Mouse (Mus musculus): ENCODE data around the gene Rabep1. TPM values are rescaled to one million over a fixed set of nuclear protein-coding genes. Genes with fewer than 3 reads are reported as not detected.

Gene Rabep1
- total RNA-seq, 1 experiment from 2014 or later: 69.4 TPM

DNA sequence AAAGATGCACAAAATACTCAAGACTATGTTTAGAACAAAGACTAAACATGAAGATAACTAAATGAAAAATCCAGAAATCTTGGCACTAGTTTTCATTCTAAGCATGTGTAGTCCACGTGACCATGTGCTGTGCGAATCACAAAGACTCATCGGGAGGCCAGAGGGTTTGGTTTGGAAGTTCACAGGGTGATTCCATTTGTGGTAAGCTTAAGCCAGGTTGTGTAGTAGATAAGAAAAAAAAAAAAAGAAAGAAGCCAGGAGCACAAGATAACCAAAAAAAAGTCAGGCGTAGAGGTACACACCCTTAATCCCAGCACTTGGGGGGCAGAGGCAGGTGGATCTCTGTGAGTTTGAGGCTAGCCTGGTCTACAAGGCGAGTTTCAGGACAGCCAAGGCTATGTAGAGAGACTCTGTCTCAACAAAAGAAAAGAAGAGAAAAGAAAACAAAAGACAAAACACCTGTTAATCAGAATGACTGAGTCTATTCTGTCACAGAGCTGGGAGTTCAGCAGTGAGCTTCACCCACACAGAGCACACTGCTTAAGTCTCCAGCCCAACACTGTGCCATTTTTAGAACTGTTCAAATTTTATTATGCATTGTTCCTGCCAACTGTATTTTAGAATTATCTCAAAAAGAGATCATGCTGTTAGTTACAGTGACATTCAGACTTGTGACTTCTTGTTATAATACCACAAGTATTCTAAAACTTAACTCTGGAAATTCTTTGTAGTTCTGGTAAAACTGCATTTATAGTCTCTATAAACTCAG is 116.4 kb downstream of the Rabep1 start:
- ATAC-seq (replicated peaks; ENCODE audit: insufficient number of reproducible peaks, low FRiP score, low TSS enrichment, poor library complexity, severe bottlenecking): no peak

DNA sequence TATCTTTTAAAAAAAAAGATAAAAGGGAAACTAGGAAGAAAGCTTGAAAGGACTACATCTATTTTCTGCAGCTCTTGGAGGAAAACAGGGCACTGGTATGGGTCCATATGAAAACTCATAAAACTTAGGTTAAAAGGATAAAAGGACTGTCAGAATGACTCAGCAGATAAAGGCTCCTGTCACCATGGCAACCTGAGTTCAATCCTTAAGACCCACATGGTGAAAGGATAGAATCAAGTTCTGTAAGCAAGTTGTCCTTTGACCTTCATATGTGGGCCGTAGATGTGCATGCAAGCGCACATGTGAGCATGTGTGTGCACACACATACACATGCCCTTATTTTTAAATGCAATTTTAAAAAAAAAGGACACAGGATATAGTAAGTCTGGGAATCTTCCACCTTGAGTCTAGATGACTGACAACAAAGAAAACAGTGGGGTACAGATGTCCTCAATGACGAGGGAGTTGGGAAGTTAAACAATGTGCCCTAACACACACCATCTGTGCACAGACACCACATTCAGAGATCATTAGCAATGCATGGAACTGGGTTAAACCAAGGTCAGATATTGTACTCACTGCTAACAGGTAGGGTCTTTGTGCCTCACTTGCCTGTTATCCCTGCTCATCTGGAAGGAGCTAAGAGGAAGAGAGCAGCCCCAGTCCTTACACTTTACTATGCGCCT is 119.8 kb downstream of the Rabep1 start:
- ATAC-seq (replicated peaks; ENCODE audit: insufficient number of reproducible peaks, low FRiP score, low TSS enrichment, poor library complexity, severe bottlenecking): no peak

DNA sequence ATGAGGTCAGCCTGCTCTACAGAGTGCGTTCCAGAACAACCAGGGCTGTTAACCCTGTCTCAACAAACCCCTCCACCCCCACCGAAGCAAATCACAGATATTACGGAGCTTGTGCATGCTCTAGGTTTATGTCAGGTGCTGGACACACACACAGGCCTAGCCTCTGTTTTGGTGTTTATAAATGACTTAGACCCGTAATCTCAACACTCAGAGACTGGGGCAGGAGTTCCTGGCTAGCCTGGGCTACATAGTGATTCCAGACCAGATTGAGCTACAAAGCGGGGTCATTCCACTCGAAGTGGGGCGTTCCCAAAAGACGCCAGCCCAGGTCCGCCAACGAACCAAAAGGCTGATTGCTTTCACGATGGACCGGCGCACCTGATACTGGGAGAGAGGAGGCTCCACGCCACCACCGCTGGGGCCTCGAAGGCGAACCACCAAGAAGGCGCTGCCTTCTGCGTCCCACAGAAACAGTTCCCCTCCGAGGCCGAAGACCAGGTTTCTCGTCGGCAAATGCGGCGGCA is 124.8 kb downstream of the Rabep1 start:
- peak; percentile 3; the same call in 1 of the 2 replicates for ATAC-seq (replicated peaks; ENCODE audit: insufficient number of reproducible peaks, low FRiP score, low TSS enrichment, poor library complexity, severe bottlenecking)

DNA sequence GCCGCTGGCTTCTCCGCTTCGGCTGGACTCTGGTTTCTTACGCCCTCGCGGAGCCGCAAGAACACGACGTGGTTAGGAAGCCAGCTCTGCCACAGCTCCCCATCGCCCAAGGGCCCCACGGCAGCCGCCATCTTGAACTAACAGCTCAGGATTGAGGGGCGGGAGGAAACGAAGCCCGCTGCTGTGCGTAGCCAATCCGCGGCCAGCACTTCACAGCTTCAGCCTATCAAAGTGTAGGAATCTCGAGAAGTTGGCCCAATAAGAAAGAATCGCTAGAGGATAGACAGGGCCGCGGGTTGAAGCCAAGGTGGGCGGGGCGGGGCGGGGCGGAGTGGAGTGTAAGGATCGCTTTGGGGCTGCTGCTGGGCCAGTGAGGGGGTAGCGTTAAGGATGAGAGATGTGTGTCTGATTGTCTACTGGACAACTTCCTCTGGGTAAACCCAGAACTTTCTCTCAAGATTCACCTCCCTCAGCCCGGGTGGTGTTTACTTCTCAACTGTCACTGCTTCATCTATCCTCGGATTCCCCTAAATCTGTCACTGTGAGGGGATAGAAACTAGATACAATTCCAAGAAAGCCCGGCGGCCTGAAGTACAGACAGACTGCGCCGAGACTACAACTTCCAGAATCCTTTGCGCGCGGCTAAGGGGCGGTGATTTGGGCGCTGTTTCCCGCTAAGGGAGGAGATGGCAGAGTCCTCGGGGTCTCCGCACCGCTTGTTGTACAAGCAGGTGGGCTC is 125.4 kb downstream of the Rabep1 start, which contains the start of the genes Nup88 and Rpain:
Gene Nup88, minus strand, starts transcription at position 153 of the 739 bp plus-strand sequence.
Gene Rpain, plus strand, starts transcription at position 393 of the 739 bp plus-strand sequence.
- peak; percentile 91 for ATAC-seq (replicated peaks; ENCODE audit: insufficient number of reproducible peaks, low FRiP score, low TSS enrichment, poor library complexity, severe bottlenecking)

- ATAC-seq (replicated peaks; ENCODE audit: insufficient number of reproducible peaks, low FRiP score, low TSS enrichment, poor library complexity, severe bottlenecking): peak; percentile 14
Observed at GRCm38 (mm10) chr11:70970560-70971540, 126.3 kb downstream of the Rabep1 start.

- no peak for ATAC-seq (replicated peaks; ENCODE audit: insufficient number of reproducible peaks, low FRiP score, low TSS enrichment, poor library complexity, severe bottlenecking)
Observed at GRCm38 (mm10) chr11:70972586-70972985, 128.0 kb downstream of the Rabep1 start.

- ATAC-seq (replicated peaks; ENCODE audit: insufficient number of reproducible peaks, low FRiP score, low TSS enrichment, poor library complexity, severe bottlenecking): no peak
Observed at GRCm38 (mm10) chr11:70973947-70974346, 129.4 kb downstream of the Rabep1 start.

DNA sequence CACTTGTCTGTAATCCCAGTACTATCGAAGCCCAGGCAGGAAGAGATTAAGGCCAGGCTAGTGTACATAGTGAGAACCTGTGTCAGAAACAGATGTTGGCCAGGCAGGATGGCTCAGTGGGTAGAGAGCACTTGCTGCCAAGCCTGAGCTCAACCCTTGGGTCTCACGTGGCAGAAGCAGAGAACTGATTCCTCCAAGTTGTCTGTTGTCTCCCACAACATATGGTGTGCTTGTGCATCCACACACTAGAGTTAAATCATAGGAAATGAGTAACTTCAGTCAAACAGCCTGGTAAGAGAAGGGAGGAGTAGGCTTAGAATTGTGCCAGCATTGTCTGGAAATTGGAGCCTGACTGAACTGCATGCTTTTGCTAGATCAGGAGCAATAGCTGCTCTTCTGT is 130.6 kb downstream of the Rabep1 start:
- ATAC-seq (replicated peaks; ENCODE audit: insufficient number of reproducible peaks, low FRiP score, low TSS enrichment, poor library complexity, severe bottlenecking): no peak

- no peak for ATAC-seq (replicated peaks; ENCODE audit: insufficient number of reproducible peaks, low FRiP score, low TSS enrichment, poor library complexity, severe bottlenecking)
Observed at GRCm38 (mm10) chr11:70977293-70977692, 132.7 kb downstream of the Rabep1 start.

DNA sequence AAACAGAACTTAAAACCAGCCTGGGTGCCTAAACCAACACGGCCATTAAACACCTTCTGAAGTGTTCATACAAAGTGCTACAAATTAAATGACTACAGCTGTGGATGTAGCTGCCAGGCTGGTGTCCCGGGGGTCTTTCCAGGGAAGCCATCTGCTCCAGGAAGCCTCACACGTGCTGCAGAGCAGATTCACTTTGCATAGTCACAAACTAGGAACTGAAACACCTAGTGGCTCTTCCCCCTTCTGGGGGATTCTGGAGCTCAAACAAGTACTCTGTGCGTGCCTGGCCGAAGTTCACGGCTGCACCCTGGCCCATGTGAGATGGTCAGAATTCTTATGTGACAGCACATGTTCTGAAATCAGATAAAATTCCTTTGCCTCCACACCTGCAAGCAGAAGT is 135.7 kb downstream of the Rabep1 start:
- no peak for ATAC-seq (replicated peaks; ENCODE audit: insufficient number of reproducible peaks, low FRiP score, low TSS enrichment, poor library complexity, severe bottlenecking)

- ATAC-seq (replicated peaks; ENCODE audit: insufficient number of reproducible peaks, low FRiP score, low TSS enrichment, poor library complexity, severe bottlenecking): no peak
Observed at GRCm38 (mm10) chr11:70980751-70981510, 136.4 kb downstream of the Rabep1 start.

DNA sequence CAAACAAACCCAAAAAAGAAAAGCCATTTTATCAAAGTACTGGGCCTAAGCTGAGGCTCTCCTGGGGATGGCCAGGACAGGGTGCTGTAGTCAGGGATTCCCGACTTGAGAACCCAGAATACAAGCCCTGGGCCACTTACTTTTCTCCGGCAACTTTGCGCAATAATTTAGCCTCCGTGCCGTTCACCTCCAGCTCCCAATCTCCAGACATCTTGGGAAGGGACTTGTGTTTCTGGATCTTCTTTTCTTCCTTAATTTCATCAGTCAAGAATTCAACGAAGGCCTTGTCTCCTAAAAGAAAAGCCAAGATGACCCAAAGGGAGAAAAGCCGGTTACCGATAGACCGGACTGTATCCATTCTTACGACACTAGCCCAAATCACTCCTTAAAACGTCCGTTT is 137.5 kb downstream of the Rabep1 start:
- no peak for ATAC-seq (replicated peaks; ENCODE audit: insufficient number of reproducible peaks, low FRiP score, low TSS enrichment, poor library complexity, severe bottlenecking)

- peak; percentile 92 for ATAC-seq (replicated peaks; ENCODE audit: insufficient number of reproducible peaks, low FRiP score, low TSS enrichment, poor library complexity, severe bottlenecking)
Observed at GRCm38 (mm10) chr11:70982557-70983228, 138.1 kb downstream of the Rabep1 start, which contains the start of gene C1qbp. Gene C1qbp, minus strand, starts transcription at chr11:70983026.

Data from monocyte, adult 5-6 weeks (primary cell).